Mouse (Mus musculus) midbrain, embryonic 14.5 days (tissue): ENCODE results near the gene Kmt5b. TPM values are rescaled to one million over a fixed set of nuclear protein-coding genes. Genes with fewer than 3 reads are reported as not detected.

Experiments
- ATAC-seq: fragments of 200-750 bp; cut with Nextera tagmentation; 2 replicates; pipeline ENCODE4 v1.8.0; 2017; ENCODE audit warnings: moderate number of reproducible peaks, moderate library complexity; ENCODE audit not compliant: low FRiP score, low TSS enrichment
- DNase-seq: peaks from one replicate; pipeline ENCODE4 v3.0.0-alpha.2; 2015
- H3K27ac ChIP-seq: fragments of 300-500 bp; sonication (generic); replicated peaks from 2 replicates; pipeline ENCODE4 v1.5.1; 2014; ENCODE audit warnings: mild to moderate bottlenecking, low read depth, low read length, moderate library complexity
- H3K27me3 ChIP-seq: fragments of 300-500 bp; sonication (generic); 2 replicates; pipeline ENCODE4 v1.6.1; 2014; ENCODE audit warnings: low read length, control low read depth, mixed read lengths; ENCODE audit not compliant: control insufficient read depth, insufficient read depth
- H3K36me3 ChIP-seq: fragments of 300-500 bp; sonication (generic); 2 replicates; pipeline ENCODE4 v1.6.1; 2014; ENCODE audit warnings: low read length, control low read depth; ENCODE audit not compliant: control insufficient read depth, insufficient read depth
- H3K4me1 ChIP-seq: fragments of 300-500 bp; sonication (generic); 2 replicates; pipeline ENCODE4 v1.6.1; 2014; ENCODE audit warnings: mild to moderate bottlenecking, antibody characterized with exemption, low read length, control low read depth; ENCODE audit not compliant: control insufficient read depth, insufficient read depth
- H3K4me2 ChIP-seq: fragments of 300-500 bp; sonication (generic); 2 replicates; pipeline ENCODE4 v1.6.1; 2014; ENCODE audit warnings: mild to moderate bottlenecking, low read length, moderate library complexity
- H3K4me3 ChIP-seq: fragments of 300-500 bp; sonication (generic); replicated peaks from 2 replicates; pipeline ENCODE4 v1.5.1; 2014; ENCODE audit warnings: low read depth, low read length
- H3K9ac ChIP-seq: fragments of 300-500 bp; sonication (generic); replicated peaks from 2 replicates; pipeline ENCODE4 v1.6.1; 2014; ENCODE audit warnings: mild to moderate bottlenecking, low read length, moderate library complexity
- H3K9me3 ChIP-seq: fragments of 300-500 bp; sonication (generic); 2 replicates; pipeline ENCODE4 v1.6.1; 2016; ENCODE audit warnings: low read length, control low read depth, mixed read lengths; ENCODE audit not compliant: control insufficient read depth
- WGBS: fragments of 180-500 bp; shearing (Covaris S2); extraction: QIAGEN DNeasy Blood & Tissue Kit; methylation state at CpG from one replicate; pipeline ENCODE4 v1.1.7; 2014; 5-methylcytosine and 5-hydroxymethylcytosine counted together
- polyA plus RNA-seq: library from polyadenylated mRNA; unstranded; fragments of >200 nt; fragmentation: Nextera tagmentation; extraction: Ambion mirVana; gene quantifications from 2 replicates; pipeline ENCODE4 v1.2.1, GENCODE M21; 2014

The Kmt5b gene
- polyA plus RNA-seq, 1 experiment from 2014 or later = 74.0 TPM

DNA sequence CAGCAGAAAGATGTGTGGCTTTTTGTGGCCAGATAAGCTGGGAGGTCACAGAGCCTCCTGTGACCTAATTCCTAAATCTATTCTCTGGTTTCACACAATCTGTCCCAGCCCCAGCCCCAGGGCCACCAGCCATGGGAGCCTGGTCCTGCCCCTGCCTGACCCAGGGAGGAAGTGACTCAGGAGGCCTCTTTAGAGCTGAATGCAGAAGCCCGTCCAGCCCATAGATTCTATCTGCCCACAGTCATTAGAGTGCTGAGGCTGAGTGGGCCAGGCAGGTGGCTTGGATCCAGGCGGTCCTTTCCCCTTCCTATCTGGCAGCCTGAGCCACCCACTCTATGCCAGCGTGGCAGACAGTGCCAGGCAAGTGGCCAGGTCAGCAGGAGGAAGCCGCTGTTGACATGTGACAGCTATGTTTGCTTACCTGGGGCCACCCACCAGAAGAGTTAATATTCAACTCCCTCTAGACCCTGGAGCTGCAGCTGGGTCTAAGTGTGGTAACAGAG is 65.7 kb downstream of the Kmt5b start:
- H3K4me1 ChIP-seq = no peaks in the 10 kb centered on the region
- no peaks in the 10 kb centered on the region for H3K9me3 ChIP-seq
- no peak overlapping the region for H3K9ac ChIP-seq
- no peaks in the 10 kb centered on the region for H3K36me3 ChIP-seq
- H3K27me3 ChIP-seq = no peaks in the 10 kb centered on the region
- DNase-seq (no peak), ATAC-seq (no peak)
- H3K4me3 ChIP-seq = no peak overlapping the region
- H3K4me2 ChIP-seq = no peak overlapping the region
- WGBS = 78% methylated on average over 4 of the region's 4 CpGs
- H3K27ac ChIP-seq = no peak overlapping the region

DNA sequence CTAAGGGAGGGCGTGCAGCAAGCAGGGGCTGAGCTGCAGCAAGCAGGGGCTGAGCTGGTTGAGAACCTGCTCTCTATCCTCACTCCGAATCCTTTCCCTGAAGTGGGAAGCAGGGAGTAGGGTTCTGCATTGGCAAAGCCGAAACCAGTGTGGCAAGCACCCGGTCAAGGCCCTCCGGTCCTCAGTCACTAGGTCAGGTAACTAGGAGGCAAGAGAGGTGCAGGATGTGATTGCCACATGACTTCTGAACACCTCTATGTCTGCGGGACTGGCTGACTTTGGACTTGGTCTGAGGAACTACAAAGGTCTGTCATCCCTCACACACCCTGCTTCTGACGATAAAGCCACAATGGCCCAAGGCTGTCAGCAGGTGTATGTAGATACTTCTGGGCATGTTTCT is 67.1 kb downstream of the Kmt5b start:
- H3K36me3 ChIP-seq = no peaks in the 10 kb centered on the region
- 89% methylated on average over 7 of the region's 7 CpGs for WGBS
- no peaks in the 10 kb centered on the region for H3K27me3 ChIP-seq
- H3K4me3 ChIP-seq = no peak overlapping the region
- ATAC-seq (no peak), DNase-seq (no peak)
- no peak overlapping the region for H3K27ac ChIP-seq
- no peak overlapping the region for H3K4me2 ChIP-seq
- H3K9me3 ChIP-seq = no peaks in the 10 kb centered on the region
- H3K9ac ChIP-seq = no peak overlapping the region
- H3K4me1 ChIP-seq = no peaks in the 10 kb centered on the region

DNA sequence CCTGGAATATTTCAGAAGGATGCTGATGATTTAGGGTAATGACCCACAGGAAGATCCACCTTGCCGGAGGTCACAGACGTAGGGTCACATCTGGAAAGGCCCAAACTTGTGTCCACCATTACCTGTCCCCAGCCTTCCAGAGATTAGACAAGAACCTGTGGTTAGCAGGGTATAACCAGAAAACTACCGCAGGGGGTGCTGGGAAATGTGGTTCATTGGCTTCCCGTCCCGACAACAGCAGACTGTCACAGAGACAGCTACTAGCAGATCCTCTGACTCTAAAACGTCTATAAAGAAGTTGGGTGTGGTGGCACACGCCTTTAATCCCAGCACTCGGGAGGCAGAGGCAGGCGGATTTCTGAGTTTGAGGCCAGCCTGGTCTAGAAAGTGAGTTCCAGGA is 69.6 kb downstream of the Kmt5b start:
- Histone ChIP-seq H3K4me3 (no peak overlapping the region), H3K4me2 (no peak overlapping the region), H3K27ac (no peak overlapping the region), H3K36me3 (no peaks in the 10 kb centered on the region), H3K9ac (no peak overlapping the region), H3K27me3 (no peaks in the 10 kb centered on the region), H3K9me3 (no peaks in the 10 kb centered on the region), H3K4me1 (no peaks in the 10 kb centered on the region)
- WGBS = 88% methylated on average over 9 of the region's 9 CpGs
- ATAC-seq (no peak), DNase-seq (no peak)

DNA sequence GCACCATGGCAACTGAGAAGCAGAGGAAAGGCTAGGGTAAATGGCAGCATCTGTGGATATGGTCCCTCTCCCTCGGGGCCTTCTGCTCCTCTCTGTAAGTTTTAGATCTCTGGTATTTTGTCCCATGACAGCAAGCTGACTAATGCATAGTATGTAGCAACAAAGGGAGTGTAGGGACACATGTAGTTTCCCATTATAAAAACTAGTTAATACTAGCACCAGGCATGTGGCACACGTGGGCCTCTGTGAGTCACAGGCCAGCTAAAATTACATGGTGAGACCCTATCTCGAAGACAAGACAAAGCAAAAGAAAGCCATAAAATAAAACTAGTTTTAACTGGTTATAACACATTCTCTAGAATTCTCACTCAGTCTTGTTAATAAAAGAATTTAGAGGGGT is 71.7 kb downstream of the Kmt5b start:
- no peak overlapping the region for H3K9ac ChIP-seq
- WGBS = 83% methylated on average over 3 of the region's 3 CpGs
- ATAC-seq = no peak
- H3K4me2 ChIP-seq = no peak overlapping the region
- H3K36me3 ChIP-seq = no peaks in the 10 kb centered on the region
- no peaks in the 10 kb centered on the region for H3K9me3 ChIP-seq
- H3K4me1 ChIP-seq = no peaks in the 10 kb centered on the region
- DNase-seq = no peak
- H3K27me3 ChIP-seq = no peaks in the 10 kb centered on the region
- no peak overlapping the region for H3K27ac ChIP-seq
- no peak overlapping the region for H3K4me3 ChIP-seq

DNA sequence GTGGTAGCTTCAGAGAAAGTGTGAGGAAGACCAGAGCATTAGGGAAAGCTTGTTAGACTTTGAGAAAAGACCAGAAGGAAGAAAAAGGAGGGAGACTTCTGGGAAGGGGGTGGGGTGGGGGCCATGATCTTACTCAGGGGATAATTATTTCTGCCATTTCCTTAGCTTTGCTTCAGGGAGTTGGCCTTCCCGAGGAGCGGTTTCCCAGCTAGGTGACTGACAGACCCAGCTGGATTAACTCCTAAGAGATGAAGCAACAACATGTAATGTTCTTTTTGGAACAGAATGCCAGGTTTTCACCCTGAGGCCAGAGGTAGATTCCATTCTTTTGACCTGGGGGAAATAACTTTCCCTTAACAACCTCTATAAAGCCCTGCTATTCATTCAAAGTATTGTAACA is 72.5 kb downstream of the Kmt5b start:
- DNase-seq (no peak), ATAC-seq (no peak)
- H3K27ac ChIP-seq = no peak overlapping the region
- H3K36me3 ChIP-seq = no peaks in the 10 kb centered on the region
- H3K9ac ChIP-seq = no peak overlapping the region
- no peak overlapping the region for H3K4me3 ChIP-seq
- H3K4me1 ChIP-seq = no peaks in the 10 kb centered on the region
- no peaks in the 10 kb centered on the region for H3K27me3 ChIP-seq
- H3K9me3 ChIP-seq = no peaks in the 10 kb centered on the region
- H3K4me2 ChIP-seq = no peak overlapping the region
- WGBS = 52% methylated on average over 2 of the region's 2 CpGs

DNA sequence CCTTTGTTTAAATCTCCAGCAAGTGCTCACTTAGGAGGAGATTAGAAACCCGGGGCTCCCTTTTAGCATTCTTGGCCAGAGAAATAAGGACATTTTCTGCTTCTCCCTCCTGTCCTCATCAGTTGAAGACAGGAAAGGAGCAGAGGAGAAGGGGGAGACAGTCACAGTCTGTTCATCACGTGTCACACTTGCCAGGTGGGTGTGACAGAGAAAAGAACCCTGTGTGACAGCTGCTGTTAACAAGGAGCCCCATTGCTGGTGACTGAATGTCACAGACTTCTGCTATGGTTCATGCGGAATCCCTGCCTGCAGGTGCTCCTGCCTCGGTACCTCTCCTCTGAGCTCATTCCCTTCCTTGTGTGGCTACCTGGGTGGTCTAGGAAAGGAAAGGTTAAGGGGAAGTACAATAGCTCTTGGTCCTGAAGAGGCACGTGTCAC is 73.0 kb downstream of the Kmt5b start:
- ATAC-seq = no peak

DNA sequence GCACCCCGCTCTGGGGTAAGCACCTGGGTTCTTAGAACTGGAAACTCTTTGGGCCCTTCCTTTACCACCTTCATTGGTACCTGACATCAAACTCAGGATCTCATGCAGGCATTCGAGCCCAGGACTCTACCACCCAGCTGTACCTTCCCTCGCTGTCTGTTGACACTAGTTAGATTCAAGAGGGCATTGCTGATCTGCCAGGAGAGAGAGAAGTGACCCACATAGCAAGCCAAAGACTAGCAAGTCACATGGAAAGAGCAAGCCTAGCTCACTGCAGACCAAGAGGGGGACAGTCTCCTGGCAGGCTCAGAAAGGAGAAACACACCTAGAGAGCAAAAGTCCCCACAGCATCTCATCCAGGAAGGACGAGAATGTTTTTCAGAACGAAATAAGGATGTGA is 73.5 kb downstream of the Kmt5b start:
- no peak overlapping the region for H3K4me2 ChIP-seq
- no peak overlapping the region for H3K4me3 ChIP-seq
- no peaks in the 10 kb centered on the region for H3K36me3 ChIP-seq
- H3K4me1 ChIP-seq = no peaks in the 10 kb centered on the region
- no peak overlapping the region for H3K27ac ChIP-seq
- no peaks in the 10 kb centered on the region for H3K27me3 ChIP-seq
- no peak for DNase-seq
- ATAC-seq = no peak
- no peaks in the 10 kb centered on the region for H3K9me3 ChIP-seq
- 83% methylated on average over 5 of the region's 5 CpGs for WGBS
- no peak overlapping the region for H3K9ac ChIP-seq

More for the DNA sequence above, 73.0 kb downstream of the Kmt5b start:
- Histone ChIP-seq H3K4me2 (no peak overlapping the region), H3K27me3 (no peaks in the 10 kb centered on the region), H3K4me3 (no peak overlapping the region), H3K36me3 (no peaks in the 10 kb centered on the region), H3K27ac (no peak overlapping the region), H3K4me1 (no peaks in the 10 kb centered on the region), H3K9ac (no peak overlapping the region), H3K9me3 (no peaks in the 10 kb centered on the region)
- DNase-seq = no peak
- 45% methylated on average over 5 of the region's 5 CpGs for WGBS

DNA sequence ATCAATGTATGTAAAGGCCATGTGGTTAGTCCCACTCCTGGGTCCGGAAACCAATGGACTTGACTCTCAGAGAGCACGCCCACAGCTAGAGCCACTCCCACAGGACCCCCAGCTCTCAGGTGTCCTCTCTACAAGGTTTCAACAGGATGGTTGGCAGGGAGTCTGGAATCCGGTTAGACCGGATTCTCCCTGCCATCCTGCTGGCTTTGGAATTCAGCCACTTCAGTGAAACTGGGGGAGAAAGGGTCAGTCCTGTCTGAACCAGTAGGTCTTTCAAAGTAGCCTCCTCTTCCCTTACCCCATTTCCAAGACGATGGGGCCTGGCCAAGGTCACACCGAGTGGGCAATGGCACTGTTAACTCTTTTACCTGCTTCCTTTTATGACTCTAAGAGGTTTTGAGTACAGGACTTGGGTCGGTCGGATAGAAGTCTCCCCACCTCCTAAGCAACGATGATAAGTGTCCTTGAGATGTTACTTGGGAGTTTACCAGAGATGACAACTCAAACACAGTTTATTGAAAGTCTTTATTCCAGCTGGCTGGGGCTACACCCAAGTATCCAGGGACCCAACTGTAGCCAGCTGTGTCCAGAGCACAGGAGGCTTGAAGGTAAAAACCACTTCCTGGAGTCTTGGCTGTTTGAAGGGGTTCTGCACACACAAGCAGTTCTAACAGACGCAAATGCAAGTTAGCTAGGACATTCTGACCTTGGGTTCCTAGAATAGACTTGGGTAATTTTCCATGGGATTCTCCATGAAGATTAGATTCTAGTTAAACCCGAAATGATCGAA is 75.3 kb downstream of the Kmt5b start:
- Histone ChIP-seq H3K4me2 (no peak overlapping the region), H3K9me3 (no peaks in the 10 kb centered on the region)
- 56% methylated on average over 12 of the region's 12 CpGs for WGBS

DNA sequence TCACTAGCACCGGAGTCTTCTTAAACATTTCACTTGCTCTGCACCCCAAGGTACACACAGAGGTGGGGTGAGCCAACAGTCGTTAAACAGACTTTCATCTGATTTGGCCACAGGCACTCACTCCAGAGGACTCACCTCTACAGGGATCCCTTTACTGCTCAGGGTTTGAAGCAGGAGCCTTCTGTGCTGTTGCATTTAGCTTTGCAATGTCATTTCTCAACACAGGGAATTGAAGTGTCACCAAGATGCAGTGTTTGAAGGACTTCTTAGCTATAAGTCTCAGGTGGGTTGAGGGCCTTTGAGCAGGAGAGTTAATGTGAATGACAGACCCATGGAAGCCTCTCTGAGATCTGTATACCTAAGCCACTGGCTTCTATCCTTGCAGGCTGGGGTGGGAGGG is 76.4 kb downstream of the Kmt5b start:
- 88% methylated on average over 2 of the region's 2 CpGs for WGBS
- H3K4me1 ChIP-seq = no peaks in the 10 kb centered on the region
- no peak overlapping the region for H3K9ac ChIP-seq
- H3K27ac ChIP-seq = no peak overlapping the region
- DNase-seq = no peak
- ATAC-seq = no peak
- no peaks in the 10 kb centered on the region for H3K9me3 ChIP-seq
- no peak overlapping the region for H3K4me3 ChIP-seq
- no peaks in the 10 kb centered on the region for H3K27me3 ChIP-seq
- H3K4me2 ChIP-seq = no peak overlapping the region
- no peaks in the 10 kb centered on the region for H3K36me3 ChIP-seq

More for the DNA sequence above, 75.3 kb downstream of the Kmt5b start:
- ATAC-seq = no peak
- no peaks in the 10 kb centered on the region for H3K36me3 ChIP-seq
- no peak overlapping the region for H3K9ac ChIP-seq
- no peak overlapping the region for H3K27ac ChIP-seq
- H3K4me3 ChIP-seq = no peak overlapping the region
- H3K4me1 ChIP-seq = no peaks in the 10 kb centered on the region
- no peaks in the 10 kb centered on the region for H3K27me3 ChIP-seq
- DNase-seq = no peak
